Mouse (Mus musculus): Measurements from ENCODE around the gene Lsr.

GRCm38 (mm10) chr7:31008175-31008574 lies 34.9 kb upstream of the Lsr start:
- TF ChIP-seq CTCF (IDR thresholded peaks at IDR 0.05; ENCODE audit: borderline replicate concordance, insufficient read depth, low read depth, low read length) (no peak), POLR2A (IDR thresholded peaks at IDR 0.05; ENCODE audit: borderline replicate concordance, insufficient read depth, low read length) (no peak)

Measured in cerebellum, adult 2 months (tissue).